Mouse (Mus musculus) kidney, adult 2 months (tissue): Measurements from ENCODE around the gene Emb. TPM values are rescaled to one million over a fixed set of nuclear protein-coding genes. Genes with fewer than 3 reads are reported as not detected.

Source experiments
- DNase-seq: peaks from one replicate; pipeline ENCODE4 v3.0.0; 2021
- H3K27ac ChIP-seq: fragments of 200-500 bp; 2 replicates; pipeline ENCODE4 v1.5.1; 2012; ENCODE audit warnings: low read depth, low read length, control low read depth, inconsistent platforms; ENCODE audit not compliant: insufficient read depth
- H3K27me3 ChIP-seq: fragments of 200-500 bp; replicated peaks from 2 replicates; pipeline ENCODE4 v1.6.1; 2012; ENCODE audit warnings: mild to moderate bottlenecking, moderate library complexity, low read length, inconsistent platforms; ENCODE audit not compliant: control insufficient read depth, insufficient read depth
- H3K36me3 ChIP-seq: fragments of 200-500 bp; 2 replicates; pipeline ENCODE4 v1.6.1; 2012; ENCODE audit warnings: mild to moderate bottlenecking, moderate library complexity, low read length, inconsistent platforms; ENCODE audit not compliant: control insufficient read depth, insufficient read depth
- H3K4me1 ChIP-seq: fragments of 200-500 bp; 2 replicates; pipeline ENCODE4 v1.6.1; 2011; ENCODE audit warnings: low read length; ENCODE audit not compliant: control insufficient read depth, insufficient read depth
- H3K4me3 ChIP-seq: fragments of 200-500 bp; 2 replicates; pipeline ENCODE4 v1.5.1; 2011; ENCODE audit warnings: mild to moderate bottlenecking, low read depth, low read length, control low read depth; ENCODE audit not compliant: insufficient read depth
- CTCF ChIP-seq: fragments of 200-500 bp; conservative IDR thresholded peaks from 2 replicates; pipeline ENCODE4 v1.5.1; 2011; ENCODE audit warnings: low read depth, mild to moderate bottlenecking, control low read depth, low read length, moderate library complexity, mixed read lengths; ENCODE audit not compliant: insufficient read depth, insufficient read length
- POLR2A ChIP-seq: fragments of 200-500 bp; IDR thresholded peaks from one replicate; pipeline ENCODE4 v1.6.1; 2011; ENCODE audit warnings: low read depth, low read length, control low read depth
- WGBS: fragments of 180-500 bp; shearing (Covaris S2); methylation state at CpG from one replicate; pipeline ENCODE4 v1.1.7; 2018; 5-methylcytosine and 5-hydroxymethylcytosine counted together
- polyA plus RNA-seq: library from polyadenylated mRNA; depleted of rRNA; stranded (reverse); fragments of >200 nt; gene quantifications from 2 replicates; pipeline ENCODE4 v1.2.3, GENCODE M21; 2012; rRNA removed

The Emb gene
- polyA plus RNA-seq, 1 experiment, result 13.7 TPM

GRCm38 (mm10) chr13:117286939-117287338, 78.6 kb downstream of the Emb start:
- 91% methylated on average over 2 of the region's 2 CpGs for WGBS
- no peak for DNase-seq

GRCm38 (mm10) chr13:117287400-117287799, 79.1 kb downstream of the Emb start:
- TF ChIP-seq POLR2A (no peak), CTCF (0 out of 2 replicates have a peak, but pooled peaks have one; percentile 18)
- Histone ChIP-seq H3K27ac (no peak overlapping the region), H3K4me3 (no peak overlapping the region), H3K36me3 (no peaks in the 10 kb centered on the region), H3K27me3 (no peaks in the 10 kb centered on the region), H3K4me1 (peaks cover 2% of the 10 kb centered on the region; the same call in 1 of the 2 replicates)
- DNase-seq, result no peak
- 89% methylated on average over 6 of the region's 6 CpGs for WGBS

More at GRCm38 (mm10) chr13:117286939-117287338, 78.6 kb downstream of the Emb start:
- no peak overlapping the region for H3K27ac ChIP-seq
- no peaks in the 10 kb centered on the region for H3K27me3 ChIP-seq
- H3K4me1 ChIP-seq, result peaks cover 2% of the 10 kb centered on the region; the same call in 1 of the 2 replicates
- no peak overlapping the region for H3K4me3 ChIP-seq
- TF ChIP-seq CTCF, result 0 out of 2 replicates have a peak, but pooled peaks have one; percentile 20
- TF ChIP-seq POLR2A, result no peak
- H3K36me3 ChIP-seq, result no peaks in the 10 kb centered on the region

GRCm38 (mm10) chr13:117289494-117290270, 81.3 kb downstream of the Emb start:
- peak; percentile 60 for DNase-seq
- Histone ChIP-seq H3K36me3 (no peaks in the 10 kb centered on the region), H3K4me3 (no peak overlapping the region), H3K27me3 (no peaks in the 10 kb centered on the region), H3K27ac (no peak overlapping the region), H3K4me1 (peaks cover 2% of the 10 kb centered on the region; the same call in 1 of the 2 replicates)
- TF ChIP-seq POLR2A (no peak), CTCF (peak; percentile 55)
- WGBS, result 25% methylated on average over 17 of the region's 17 CpGs

- peak; percentile 60 for DNase-seq
- Histone ChIP-seq H3K27me3 (no peaks in the 10 kb centered on the region), H3K36me3 (no peaks in the 10 kb centered on the region), H3K27ac (no peak overlapping the region), H3K4me1 (no peaks in the 10 kb centered on the region), H3K4me3 (no peak overlapping the region)
- TF ChIP-seq POLR2A, result no peak
- peak; percentile 86 for TF ChIP-seq CTCF
- WGBS, result 30% methylated on average over 24 of the region's 24 CpGs
Observed at GRCm38 (mm10) chr13:117311446-117312225, 103.3 kb downstream of the Emb start.

Other genes with a start within 250 kb of the Emb start
- 10.1 and 11.9 TPM in 2 replicates for gene Parp8, start 183.0 kb upstream of the Emb start, polyA plus RNA-seq
- gene Gm17509, start 12.5 kb downstream of the Emb start, polyA plus RNA-seq, result 0.04 TPM in 1 of 2 replicates, not detected in the other